Mouse (Mus musculus) left cerebral cortex, adult 2 months (tissue): Measurements from ENCODE around the gene Lysmd4. TPM values are rescaled to one million over a fixed set of nuclear protein-coding genes. Genes with fewer than 3 reads are reported as not detected.
"Not testable (repeated sequence)": the region's sequence is repeated elsewhere in the genome, so short reads cannot be mapped to it uniquely, and the experiment has no call there.

Source experiments
- DNase-seq, 2 experiments: peaks; one replicate each; pipeline ENCODE4 v3.0.0; 2021 to 2022; ENCODE audit warnings: low spot score in 2 of 2, mixed read lengths in 1 of 2; ENCODE audit errors: extremely low spot score in 1 of 2
- H3K27ac ChIP-seq: fragments of 200-600 bp; 2 replicates; pipeline ENCODE4 v1.8.1; 2022
- H3K4me3 ChIP-seq: fragments of 200-600 bp; 2 replicates; pipeline ENCODE4 v1.8.1; 2022
- CTCF ChIP-seq: fragments of 200-600 bp; IDR thresholded peaks from 2 replicates; pipeline ENCODE4 v1.8.1; 2022; ENCODE audit warnings: antibody characterized with exemption, mild to moderate bottlenecking, moderate library complexity
- intact Hi-C: fragments of 180-260 bp; cut with DNase I; formaldehyde crosslinking; loops from one replicate; pipeline ENCODE4 v1.15.1; 2025
- total RNA-seq, 2 experiments: library from RNA; stranded (reverse); gene quantifications; 2 replicates each; pipeline ENCODE4 v1.2.3; 2021

Gene Lysmd4
- total RNA-seq, 2 experiments from 2014 or later: 33.7 to 36.1 TPM

- no peak; the same call in 1 of the 2 replicates for TF ChIP-seq CTCF
- Histone ChIP-seq H3K4me3 (no peak overlapping the region), H3K27ac (no peak overlapping the region)
- DNase-seq: peak in 1 of 2 experiments; percentile 16
- intact Hi-C loops: loop anchor here (10.0 kb wide), 1 partner anchor 520 kb away; the partner anchor contains the start of gene Synm
Measured at GRCm38 (mm10) chr7:67234797-67235196, 12.5 kb downstream of the Lysmd4 start.

- Histone ChIP-seq H3K27ac (no peak overlapping the region; the same call in 1 of the 2 replicates), H3K4me3 (no peak overlapping the region)
- peak in 1 of 2 experiments; percentile 1 for DNase-seq
- intact Hi-C loops: loop anchor here (10.0 kb wide), 1 partner anchor 518 kb away; the partner anchor contains the start of gene Synm
- TF ChIP-seq CTCF: no peak
Measured at GRCm38 (mm10) chr7:67236351-67236750, 14.0 kb downstream of the Lysmd4 start.

- Histone ChIP-seq H3K27ac (no peak overlapping the region; the same call in 1 of the 2 replicates), H3K4me3 (no peak overlapping the region)
- intact Hi-C loops: loop anchor here (10.0 kb wide), 1 partner anchor 517 kb away; the partner anchor contains the start of gene Synm
- no peak for DNase-seq
- TF ChIP-seq CTCF: no peak
Measured at GRCm38 (mm10) chr7:67237752-67238151, 15.4 kb downstream of the Lysmd4 start.

GRCm38 (mm10) chr7:67241969-67242368 lies 19.6 kb downstream of the Lysmd4 start:
- TF ChIP-seq CTCF: no peak
- H3K4me3 ChIP-seq: no peak overlapping the region
- intact Hi-C loops: loop anchor here (2.0 to 5.0 kb wide), 3 partner anchors 130 to 389 kb away; partner anchors contain the start of gene Mef2a
- no peak overlapping the region for H3K27ac ChIP-seq
- no peak for DNase-seq

- intact Hi-C loops: loop anchor here (2.0 to 5.0 kb wide), 3 partner anchors 129 to 387 kb away; partner anchors contain the start of gene Mef2a
- Histone ChIP-seq H3K27ac (no peak overlapping the region; the same call in 1 of the 2 replicates), H3K4me3 (no peak overlapping the region)
- no peak for DNase-seq
- TF ChIP-seq CTCF: peak; percentile 73
Measured at GRCm38 (mm10) chr7:67243121-67243893, 21.0 kb downstream of the Lysmd4 start.

GRCm38 (mm10) chr7:67243894-67244282 lies 21.5 kb downstream of the Lysmd4 start:
- DNase-seq: no peak
- H3K4me3 ChIP-seq: no peak overlapping the region
- H3K27ac ChIP-seq: no peak overlapping the region
- intact Hi-C loops: loop anchor here (2.0 to 5.0 kb wide), 3 partner anchors 128 to 387 kb away; partner anchors contain the start of gene Mef2a
- TF ChIP-seq CTCF: peak; percentile 14

- Histone ChIP-seq H3K4me3 (no peak overlapping the region), H3K27ac (no peak overlapping the region)
- no peak for TF ChIP-seq CTCF
- no peak for DNase-seq
- intact Hi-C loops: no loop called here
Measured at GRCm38 (mm10) chr7:67245255-67245654, 22.9 kb downstream of the Lysmd4 start.

GRCm38 (mm10) chr7:67246067-67246466 lies 23.7 kb downstream of the Lysmd4 start:
- H3K4me3 ChIP-seq: no peak overlapping the region
- intact Hi-C loops: no loop called here
- H3K27ac ChIP-seq: no peak overlapping the region
- TF ChIP-seq CTCF: no peak
- DNase-seq: no peak

GRCm38 (mm10) chr7:67259828-67260563 lies 37.7 kb downstream of the Lysmd4 start:
- intact Hi-C loops: no loop called here
- Histone ChIP-seq H3K27ac (no peak overlapping the region), H3K4me3 (no peak overlapping the region)
- DNase-seq: peak in 1 of 2 experiments; percentile 32
- peak; percentile 29 for TF ChIP-seq CTCF

- DNase-seq, H3K27ac ChIP-seq, intact Hi-C loops, H3K4me3 ChIP-seq: not testable (repeated sequence)
Measured at GRCm38 (mm10) chr7:67270447-67270846, 48.1 kb downstream of the Lysmd4 start.

- intact Hi-C loops: no loop called here
- Histone ChIP-seq H3K4me3 (no peak overlapping the region), H3K27ac (no peak overlapping the region)
- DNase-seq: no peak
- no peak for TF ChIP-seq CTCF
Measured at GRCm38 (mm10) chr7:67283581-67283980, 61.2 kb downstream of the Lysmd4 start.

GRCm38 (mm10) chr7:67287456-67287855 lies 65.1 kb downstream of the Lysmd4 start:
- no peak overlapping the region for H3K27ac ChIP-seq
- DNase-seq: peak in 1 of 2 experiments; percentile 26
- intact Hi-C loops: no loop called here
- no peak overlapping the region for H3K4me3 ChIP-seq
- no peak for TF ChIP-seq CTCF
